In the genomic region with DNA sequence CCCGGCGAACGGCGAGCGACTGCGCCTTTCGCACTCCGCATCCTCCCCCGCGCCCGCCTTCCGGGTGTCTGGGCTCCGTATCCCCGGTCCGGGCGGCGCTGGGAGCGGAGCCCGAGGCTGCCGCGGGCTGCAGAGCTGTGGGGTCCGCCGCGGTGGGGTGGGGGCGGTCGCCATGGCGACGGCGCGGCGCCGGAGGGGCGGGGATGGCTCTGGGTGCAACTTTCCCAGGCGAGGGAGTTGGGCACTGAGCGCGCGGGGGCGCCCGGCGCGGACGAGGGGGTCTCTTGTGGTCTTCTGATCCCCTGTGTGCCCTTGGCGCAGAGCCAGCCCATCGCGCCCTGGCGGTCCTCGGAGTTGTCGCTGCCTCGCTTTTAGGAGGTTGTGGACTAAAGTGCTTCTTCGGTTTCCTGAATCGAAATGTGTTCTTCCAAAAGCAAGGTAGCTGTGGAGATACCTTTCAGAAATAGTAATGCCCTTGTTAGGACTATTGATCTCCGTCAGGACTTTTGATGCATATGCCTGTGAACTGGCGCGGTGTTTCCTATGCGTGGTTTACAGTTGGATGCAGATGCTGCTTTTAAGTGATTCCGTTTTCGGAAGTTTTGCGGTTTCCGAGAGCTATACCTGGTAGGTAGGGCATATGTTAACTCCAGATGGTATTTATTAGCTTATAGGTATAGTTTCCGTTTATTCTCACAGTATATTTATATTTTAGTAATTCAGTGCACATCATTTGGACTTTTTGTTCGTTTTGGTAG, we compare ENCODE assay signal across 8 mouse cellular contexts. TPM values are rescaled to one million over a fixed set of nuclear protein-coding genes. Genes with fewer than 3 reads are reported as not detected.
DNase-seq lines count a peak whose midpoint lies in the region; ATAC-seq and TF ChIP-seq lines count a peak whose summit lies in the region.

No protein-coding gene starts in this region.

- H3K4me3 ChIP-seq in embryonic facial prominence, embryonic 10.5 days = peak overlapping the region; percentile 88
- H3K4me3 ChIP-seq in heart, embryonic 12.5 days = peak overlapping the region; percentile 95
- peak overlapping the region; percentile 89 for H3K4me3 ChIP-seq in olfactory bulb, adult 2 months (ENCODE audit: insufficient read depth, low read depth, low read length)

- no peaks in the 10 kb centered on the region for H3K27me3 ChIP-seq in embryonic facial prominence, embryonic 10.5 days (replicated peaks; ENCODE audit: low read depth, poor library complexity, severe bottlenecking)
- H3K27me3 ChIP-seq in heart, embryonic 12.5 days (replicated peaks) = no peaks in the 10 kb centered on the region

- TF ChIP-seq CTCF in olfactory bulb, adult 2 months (IDR thresholded peaks at IDR 0.05; ENCODE audit: insufficient read depth, low read depth, low read length) = no peak

- H3K9me3 ChIP-seq in embryonic facial prominence, embryonic 10.5 days = no peaks in the 10 kb centered on the region
- no peaks in the 10 kb centered on the region for H3K9me3 ChIP-seq in heart, embryonic 12.5 days (replicated peaks)

- H3K4me1 ChIP-seq in embryonic facial prominence, embryonic 10.5 days = peaks cover 24% of the 10 kb centered on the region
- peaks cover 15% of the 10 kb centered on the region for H3K4me1 ChIP-seq in heart, embryonic 12.5 days (replicated peaks)
- peaks cover 8% of the 10 kb centered on the region for H3K4me1 ChIP-seq in olfactory bulb, adult 2 months (ENCODE audit: control insufficient read depth, insufficient read depth, low read length)

- peaks cover 4% of the 10 kb centered on the region; the same call in 1 of the 2 replicates for H3K36me3 ChIP-seq in embryonic facial prominence, embryonic 10.5 days (replicated peaks)
- H3K36me3 ChIP-seq in heart, embryonic 12.5 days = 0 out of 2 replicates have a peak, but pooled peaks cover 3% of the 10 kb centered on the region

- no peak for TF ChIP-seq POLR2A in olfactory bulb, adult 2 months (IDR thresholded peaks at IDR 0.05; ENCODE audit: insufficient read depth, low read depth, low read length)

- 1% methylated on average over 61 of the region's 61 CpGs for WGBS in embryonic facial prominence, embryonic 10.5 days
- 1% methylated on average over 61 of the region's 61 CpGs for WGBS in heart, embryonic 12.5 days
- WGBS in olfactory bulb, adult 2 months = under 1% methylated on average over 61 of the region's 61 CpGs

- peak overlapping the region; percentile 78 for H3K9ac ChIP-seq in heart, embryonic 12.5 days

- H3K4me2 ChIP-seq in heart, embryonic 12.5 days = peak overlapping the region; percentile 86

- H3K27ac ChIP-seq in embryonic facial prominence, embryonic 10.5 days (replicated peaks) = peak overlapping the region; percentile 94
- H3K27ac ChIP-seq in heart, embryonic 12.5 days (ENCODE audit: poor library complexity, severe bottlenecking) = peak overlapping the region; percentile 90
- H3K27ac ChIP-seq in olfactory bulb, adult 2 months (ENCODE audit: insufficient read depth, low read depth, low read length) = peak overlapping the region; percentile 66

- peak; percentile 81 for ATAC-seq in heart, embryonic 12.5 days (ENCODE audit: insufficient number of reproducible peaks, low FRiP score)

- DNase-seq in B cell, adult 2 months = peak; percentile 63 to 67
- peak; percentile 67 for DNase-seq in T-cell, adult 2 months (ENCODE audit: low spot score)
- DNase-seq in embryonic facial prominence, embryonic 10.5 days (ENCODE audit: low spot score) = peak; percentile 84
- peak; percentile 64 to 77 for DNase-seq in kidney, postnatal 25 days
- DNase-seq in lung, adult 18-20 months = peak; percentile 59 to 60
- peak; percentile 66 for DNase-seq in urinary bladder, adult 2 months (ENCODE audit: low spot score)

RNA-seq across cellular contexts. Expression of a gene that starts 0.5 kb away (rescaled TPM):
- polyA plus RNA-seq in embryonic facial prominence, embryonic 10.5 days (2016; fragmentation: Nextera tagmentation; extraction: Ambion mirVana) = 15.2 and 16.0 TPM in 2 replicates
- polyA plus RNA-seq in heart, embryonic 12.5 days (2016; fragmentation: Nextera tagmentation; extraction: Ambion mirVana) = 23.7 and 24.1 TPM in 2 replicates
- not detected in 2 replicates for polyA plus RNA-seq in olfactory bulb, adult 2 months (2012; ENCODE audit: insufficient read depth, insufficient read length, low replicate concordance, missing spikeins)
- 19.3 and 20.1 TPM in 2 replicates for polyA plus RNA-seq in urinary bladder, adult 2 months (2012; rRNA removed)

RNA-seq across cellular contexts. Expression of a gene that starts 27.8 kb away (rescaled TPM):
- polyA plus RNA-seq in embryonic facial prominence, embryonic 10.5 days (2016; fragmentation: Nextera tagmentation; extraction: Ambion mirVana) = 494 and 521 TPM in 2 replicates
- polyA plus RNA-seq in heart, embryonic 12.5 days (2016; fragmentation: Nextera tagmentation; extraction: Ambion mirVana) = 421 and 424 TPM in 2 replicates
- not detected in 2 replicates for polyA plus RNA-seq in olfactory bulb, adult 2 months (2012; ENCODE audit: insufficient read depth, insufficient read length, low replicate concordance, missing spikeins)
- 1,831 and 1,970 TPM in 2 replicates for polyA plus RNA-seq in urinary bladder, adult 2 months (2012; rRNA removed)

RNA-seq across cellular contexts. Expression of a gene that starts 35.9 kb away (rescaled TPM):
- 0.52 and 0.95 TPM in 2 replicates for polyA plus RNA-seq in embryonic facial prominence, embryonic 10.5 days (2016; fragmentation: Nextera tagmentation; extraction: Ambion mirVana)
- 2.3 and 3.1 TPM in 2 replicates for polyA plus RNA-seq in heart, embryonic 12.5 days (2016; fragmentation: Nextera tagmentation; extraction: Ambion mirVana)
- polyA plus RNA-seq in olfactory bulb, adult 2 months (2012; ENCODE audit: insufficient read depth, insufficient read length, low replicate concordance, missing spikeins) = not detected in 2 replicates
- polyA plus RNA-seq in urinary bladder, adult 2 months (2012; rRNA removed) = 2.9 and 4.0 TPM in 2 replicates

RNA-seq across cellular contexts. Expression of a gene that starts 41.1 kb away (rescaled TPM):
- 34.9 and 35.7 TPM in 2 replicates for polyA plus RNA-seq in embryonic facial prominence, embryonic 10.5 days (2016; fragmentation: Nextera tagmentation; extraction: Ambion mirVana)
- 32.4 and 32.6 TPM in 2 replicates for polyA plus RNA-seq in heart, embryonic 12.5 days (2016; fragmentation: Nextera tagmentation; extraction: Ambion mirVana)
- polyA plus RNA-seq in olfactory bulb, adult 2 months (2012; ENCODE audit: insufficient read depth, insufficient read length, low replicate concordance, missing spikeins) = not detected in 2 replicates
- polyA plus RNA-seq in urinary bladder, adult 2 months (2012; rRNA removed) = 31.0 and 38.4 TPM in 2 replicates

Comparison
In these comparisons a context has a peak if more than half of its experiments do, and no peak if none do; other contexts are left out.
1. Peak in every context shown above with its lines: DNase-seq, ATAC-seq, H3K4me3 ChIP-seq and H3K27ac ChIP-seq.
2. RNA of a gene that starts 0.5 kb away (polyA plus RNA-seq): 23.7 to 24.1 TPM in heart, embryonic 12.5 days, 19.3 to 20.1 TPM in urinary bladder, adult 2 months and 15.2 to 16.0 TPM in embryonic facial prominence, embryonic 10.5 days; not detected in olfactory bulb, adult 2 months; every median in the first group is over 10 times any median in the second.